Mouse (Mus musculus) left cerebral cortex, adult 11 months (tissue): Measurements from ENCODE around the gene Cyp2c69.
"Not testable (repeated sequence)": the region's sequence is repeated elsewhere in the genome, so short reads cannot be mapped to it uniquely, and the experiment has no call there.

Source experiments
- DNase-seq: peaks from one replicate; pipeline ENCODE4 v3.0.0; 2022; ENCODE audit warnings: low spot score

The Cyp2c69 gene

GRCm38 (mm10) chr19:39886699-39887098 is at the start of gene Cyp2c69:
Cyp2c69 (minus strand) TSS chr19:39886799.
- DNase-seq, result not testable (repeated sequence)

- no peak for DNase-seq
These were observed 48.8 kb upstream of the Cyp2c69 start for GRCm38 (mm10) chr19:39935396-39935795.

- no peak for DNase-seq
These were observed 43.4 kb upstream of the Cyp2c69 start for GRCm38 (mm10) chr19:39930032-39930431.

- no peak for DNase-seq
These were observed 15.1 kb upstream of the Cyp2c69 start for GRCm38 (mm10) chr19:39901656-39902055.

GRCm38 (mm10) chr19:39890079-39890478 is 3.5 kb upstream of the Cyp2c69 start:
- DNase-seq, result not testable (repeated sequence)

GRCm38 (mm10) chr19:39866133-39866532 is 20.5 kb downstream of the Cyp2c69 start:
- no peak for DNase-seq

- not testable (repeated sequence) for DNase-seq
These were observed 65.7 kb downstream of the Cyp2c69 start for GRCm38 (mm10) chr19:39820931-39821330.

GRCm38 (mm10) chr19:39816400-39816799 is 70.2 kb downstream of the Cyp2c69 start:
- not testable (repeated sequence) for DNase-seq

GRCm38 (mm10) chr19:39815991-39816390 is 70.6 kb downstream of the Cyp2c69 start:
- DNase-seq, result not testable (repeated sequence)

- DNase-seq, result not testable (repeated sequence)
These were observed 73.9 kb downstream of the Cyp2c69 start, which contains the start of gene Cyp2c40 for GRCm38 (mm10) chr19:39812714-39813113. Cyp2c40 (minus strand) TSS chr19:39812814.
